Mouse (Mus musculus) midbrain, embryonic 14.5 days (tissue): Measurements from ENCODE around the gene Zbp1. TPM values are rescaled to one million over a fixed set of nuclear protein-coding genes. Genes with fewer than 3 reads are reported as not detected.

Experiments
- ATAC-seq: fragments of 200-750 bp; cut with Nextera tagmentation; 2 replicates; pipeline ENCODE4 v1.8.0; 2017; ENCODE audit warnings: moderate number of reproducible peaks, moderate library complexity; ENCODE audit not compliant: low FRiP score, low TSS enrichment
- DNase-seq: peaks from one replicate; pipeline ENCODE4 v3.0.0-alpha.2; 2015
- H3K27ac ChIP-seq: fragments of 300-500 bp; sonication (generic); replicated peaks from 2 replicates; pipeline ENCODE4 v1.5.1; 2014; ENCODE audit warnings: mild to moderate bottlenecking, low read depth, low read length, moderate library complexity
- H3K27me3 ChIP-seq: fragments of 300-500 bp; sonication (generic); 2 replicates; pipeline ENCODE4 v1.6.1; 2014; ENCODE audit warnings: low read length, control low read depth, mixed read lengths; ENCODE audit not compliant: control insufficient read depth, insufficient read depth
- H3K36me3 ChIP-seq: fragments of 300-500 bp; sonication (generic); 2 replicates; pipeline ENCODE4 v1.6.1; 2014; ENCODE audit warnings: low read length, control low read depth; ENCODE audit not compliant: control insufficient read depth, insufficient read depth
- H3K4me1 ChIP-seq: fragments of 300-500 bp; sonication (generic); 2 replicates; pipeline ENCODE4 v1.6.1; 2014; ENCODE audit warnings: mild to moderate bottlenecking, antibody characterized with exemption, low read length, control low read depth; ENCODE audit not compliant: control insufficient read depth, insufficient read depth
- H3K4me2 ChIP-seq: fragments of 300-500 bp; sonication (generic); 2 replicates; pipeline ENCODE4 v1.6.1; 2014; ENCODE audit warnings: mild to moderate bottlenecking, low read length, moderate library complexity
- H3K4me3 ChIP-seq: fragments of 300-500 bp; sonication (generic); replicated peaks from 2 replicates; pipeline ENCODE4 v1.5.1; 2014; ENCODE audit warnings: low read depth, low read length
- H3K9ac ChIP-seq: fragments of 300-500 bp; sonication (generic); replicated peaks from 2 replicates; pipeline ENCODE4 v1.6.1; 2014; ENCODE audit warnings: mild to moderate bottlenecking, low read length, moderate library complexity
- H3K9me3 ChIP-seq: fragments of 300-500 bp; sonication (generic); 2 replicates; pipeline ENCODE4 v1.6.1; 2016; ENCODE audit warnings: low read length, control low read depth, mixed read lengths; ENCODE audit not compliant: control insufficient read depth
- WGBS: fragments of 180-500 bp; shearing (Covaris S2); extraction: QIAGEN DNeasy Blood & Tissue Kit; methylation state at CpG from one replicate; pipeline ENCODE4 v1.1.7; 2014; 5-methylcytosine and 5-hydroxymethylcytosine counted together
- polyA plus RNA-seq: library from polyadenylated mRNA; unstranded; fragments of >200 nt; fragmentation: Nextera tagmentation; extraction: Ambion mirVana; gene quantifications from 2 replicates; pipeline ENCODE4 v1.2.1, GENCODE M21; 2014

The Zbp1 gene
- polyA plus RNA-seq, 1 experiment from 2014 or later: 1.7 TPM

- no peak overlapping the region for H3K4me3 ChIP-seq
- no peaks in the 10 kb centered on the region for H3K9me3 ChIP-seq
- 2% methylated on average over 12 of the region's 12 CpGs for WGBS
- DNase-seq (peak; percentile 64), ATAC-seq (peak; percentile 66)
- H3K36me3 ChIP-seq: no peaks in the 10 kb centered on the region
- H3K27me3 ChIP-seq: no peaks in the 10 kb centered on the region
- H3K27ac ChIP-seq: no peak overlapping the region; the same call in 1 of the 2 replicates
- H3K4me1 ChIP-seq: peaks cover 37% of the 10 kb centered on the region
- H3K9ac ChIP-seq: no peak overlapping the region
- no peak overlapping the region for H3K4me2 ChIP-seq
These were observed 24.2 kb upstream of the Zbp1 start for GRCm38 (mm10) chr2:173242874-173243273.

GRCm38 (mm10) chr2:173240738-173241137, 22.0 kb upstream of the Zbp1 start:
- H3K9ac ChIP-seq: no peak overlapping the region
- H3K27ac ChIP-seq: no peak overlapping the region
- no peak for DNase-seq

GRCm38 (mm10) chr2:173238522-173238921, 19.8 kb upstream of the Zbp1 start:
- peak; percentile 77 for DNase-seq
- 3% methylated on average over 14 of the region's 14 CpGs for WGBS
- Histone ChIP-seq H3K9ac (0 out of 2 replicates have a peak overlapping the region, but pooled peaks have one; percentile 36), H3K9me3 (no peaks in the 10 kb centered on the region), H3K27me3 (no peaks in the 10 kb centered on the region), H3K36me3 (no peaks in the 10 kb centered on the region), H3K4me3 (no peak overlapping the region), H3K4me2 (peak overlapping the region; percentile 22; the same call in 1 of the 2 replicates), H3K27ac (peak overlapping the region; percentile 75), H3K4me1 (peaks cover 62% of the 10 kb centered on the region)
- ATAC-seq: peak; percentile 51; the same call in 1 of the 2 replicates

More at GRCm38 (mm10) chr2:173240738-173241137, 22.0 kb upstream of the Zbp1 start:
- Histone ChIP-seq H3K27me3 (no peaks in the 10 kb centered on the region), H3K4me3 (no peak overlapping the region), H3K36me3 (no peaks in the 10 kb centered on the region), H3K4me2 (no peak overlapping the region), H3K4me1 (peaks cover 55% of the 10 kb centered on the region), H3K9me3 (no peaks in the 10 kb centered on the region)
- WGBS: 28% methylated on average over 9 of the region's 9 CpGs
- no peak for ATAC-seq

- peak; percentile 70 for DNase-seq
- WGBS: 46% methylated on average over 8 of the region's 8 CpGs
- H3K27ac ChIP-seq: no peak overlapping the region
These were observed 17.0 kb upstream of the Zbp1 start for GRCm38 (mm10) chr2:173235435-173236332.

GRCm38 (mm10) chr2:173232766-173233099, 14.0 kb upstream of the Zbp1 start:
- Histone ChIP-seq H3K9ac (no peak overlapping the region), H3K27me3 (no peaks in the 10 kb centered on the region), H3K9me3 (no peaks in the 10 kb centered on the region), H3K4me2 (no peak overlapping the region), H3K36me3 (peaks cover 35% of the 10 kb centered on the region), H3K4me1 (peaks cover 25% of the 10 kb centered on the region), H3K27ac (no peak overlapping the region), H3K4me3 (no peak overlapping the region)
- ATAC-seq (no peak), DNase-seq (no peak)
- 76% methylated on average over 8 of the region's 8 CpGs for WGBS

More at GRCm38 (mm10) chr2:173235435-173236332, 17.0 kb upstream of the Zbp1 start:
- Histone ChIP-seq H3K9me3 (no peaks in the 10 kb centered on the region), H3K4me3 (no peak overlapping the region), H3K4me2 (no peak overlapping the region), H3K27me3 (no peaks in the 10 kb centered on the region), H3K36me3 (peaks cover 24% of the 10 kb centered on the region), H3K4me1 (peaks cover 46% of the 10 kb centered on the region), H3K9ac (no peak overlapping the region)
- ATAC-seq: no peak

- peaks cover 38% of the 10 kb centered on the region for H3K36me3 ChIP-seq
- H3K9me3 ChIP-seq: no peaks in the 10 kb centered on the region
- 80% methylated on average over 22 of the region's 22 CpGs for WGBS
- H3K4me1 ChIP-seq: peaks cover 20% of the 10 kb centered on the region
- ATAC-seq: no peak
- no peak overlapping the region for H3K4me3 ChIP-seq
- no peak for DNase-seq
- no peaks in the 10 kb centered on the region for H3K27me3 ChIP-seq
- H3K4me2 ChIP-seq: no peak overlapping the region
- no peak overlapping the region for H3K9ac ChIP-seq
- no peak overlapping the region for H3K27ac ChIP-seq
These were observed 13.5 kb upstream of the Zbp1 start for GRCm38 (mm10) chr2:173232065-173232765.

- H3K4me2 ChIP-seq: 0 out of 2 replicates have a peak overlapping the region, but pooled peaks have one; percentile 26
- no peaks in the 10 kb centered on the region for H3K9me3 ChIP-seq
- WGBS: 3% methylated on average over 10 of the region's 10 CpGs
- ATAC-seq (peak; percentile 73), DNase-seq (peak; percentile 93)
- H3K27ac ChIP-seq: no peak overlapping the region
- peaks cover 3% of the 10 kb centered on the region; the same call in 1 of the 2 replicates for H3K4me1 ChIP-seq
- no peaks in the 10 kb centered on the region for H3K27me3 ChIP-seq
- peaks cover 43% of the 10 kb centered on the region for H3K36me3 ChIP-seq
- H3K9ac ChIP-seq: no peak overlapping the region
- H3K4me3 ChIP-seq: no peak overlapping the region
These were observed 11.0 kb upstream of the Zbp1 start for GRCm38 (mm10) chr2:173229578-173230224.

GRCm38 (mm10) chr2:173228567-173228966, 9.8 kb upstream of the Zbp1 start:
- no peaks in the 10 kb centered on the region for H3K4me1 ChIP-seq
- no peak overlapping the region for H3K4me3 ChIP-seq
- H3K27me3 ChIP-seq: no peaks in the 10 kb centered on the region
- H3K36me3 ChIP-seq: peaks cover 43% of the 10 kb centered on the region
- WGBS: 94% methylated on average over 8 of the region's 8 CpGs
- no peak overlapping the region for H3K9ac ChIP-seq
- ATAC-seq (no peak), DNase-seq (no peak)
- H3K27ac ChIP-seq: no peak overlapping the region
- H3K4me2 ChIP-seq: no peak overlapping the region
- H3K9me3 ChIP-seq: no peaks in the 10 kb centered on the region
